Mouse (Mus musculus) embryonic facial prominence, embryonic 12.5 days (tissue): ENCODE results near the gene Synpo2. TPM values are rescaled to one million over a fixed set of nuclear protein-coding genes. Genes with fewer than 3 reads are reported as not detected.

Experiments used
- ATAC-seq: fragments of 200-750 bp; cut with Nextera tagmentation; 2 replicates; pipeline ENCODE4 v1.8.0; 2017; ENCODE audit not compliant: insufficient number of reproducible peaks, insufficient read depth, low FRiP score, low TSS enrichment
- H3K27ac ChIP-seq: fragments of 300-500 bp; sonication (generic); 2 replicates; pipeline ENCODE4 v1.5.1; 2016; ENCODE audit warnings: mild to moderate bottlenecking
- H3K27me3 ChIP-seq: fragments of 300-500 bp; sonication (generic); 2 replicates; pipeline ENCODE4 v1.6.1; 2016; ENCODE audit warnings: mild to moderate bottlenecking, moderate library complexity
- H3K36me3 ChIP-seq: fragments of 300-500 bp; sonication (generic); 2 replicates; pipeline ENCODE4 v1.6.1; 2016; ENCODE audit warnings: mild to moderate bottlenecking
- H3K4me1 ChIP-seq: fragments of 300-500 bp; sonication (generic); 2 replicates; pipeline ENCODE4 v1.6.1; 2016
- H3K4me2 ChIP-seq: fragments of 300-500 bp; sonication (generic); replicated peaks from 2 replicates; pipeline ENCODE4 v1.6.1; 2016; ENCODE audit warnings: mild to moderate bottlenecking, moderate library complexity
- H3K4me3 ChIP-seq: fragments of 300-500 bp; sonication (generic); 2 replicates; pipeline ENCODE4 v1.5.1; 2016; ENCODE audit warnings: mild to moderate bottlenecking
- H3K9ac ChIP-seq: fragments of 300-500 bp; sonication (generic); 2 replicates; pipeline ENCODE4 v1.6.1; 2016; ENCODE audit warnings: mild to moderate bottlenecking, moderate library complexity
- H3K9me3 ChIP-seq: fragments of 300-500 bp; sonication (generic); 2 replicates; pipeline ENCODE4 v1.6.1; 2016; ENCODE audit warnings: mild to moderate bottlenecking, moderate library complexity
- WGBS: fragments of 180-500 bp; shearing (Covaris S2); methylation state at CpG from one replicate; pipeline ENCODE4 v1.1.7; 2016; 5-methylcytosine and 5-hydroxymethylcytosine counted together
- polyA plus RNA-seq: library from polyadenylated mRNA; unstranded; fragments of >200 nt; fragmentation: Nextera tagmentation; extraction: Ambion mirVana; gene quantifications from 2 replicates; pipeline ENCODE4 v1.2.1, GENCODE M21; 2016

The Synpo2 gene
- polyA plus RNA-seq, 1 experiment from 2014 or later, result 8.5 TPM

DNA sequence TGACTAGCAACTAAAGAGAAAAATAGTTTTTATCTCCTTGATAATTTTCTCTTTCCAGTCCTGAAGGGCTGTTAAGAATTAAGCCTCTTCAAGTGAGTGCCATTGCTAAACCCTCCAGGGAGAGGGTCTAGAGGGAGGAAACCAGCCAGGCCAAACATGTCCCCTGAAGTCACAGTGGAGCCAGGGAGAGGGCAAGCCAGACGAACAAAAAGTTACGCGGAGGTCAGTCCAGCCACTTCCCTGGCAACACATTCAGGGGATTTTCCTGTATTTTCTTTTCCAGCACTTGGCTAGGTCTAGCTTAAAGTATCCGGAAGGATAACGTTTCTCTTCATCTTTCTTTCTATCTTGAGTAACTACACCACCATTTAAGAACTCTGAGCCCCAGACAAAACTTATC lies 8.4 kb upstream of the Synpo2 start:
- Histone ChIP-seq H3K9me3 (no peaks in the 10 kb centered on the region), H3K4me2 (no peak overlapping the region), H3K36me3 (no peaks in the 10 kb centered on the region), H3K27ac (no peak overlapping the region), H3K4me1 (peaks cover 13% of the 10 kb centered on the region), H3K9ac (no peak overlapping the region), H3K27me3 (no peaks in the 10 kb centered on the region), H3K4me3 (no peak overlapping the region)
- 17% methylated on average over 5 of the region's 5 CpGs for WGBS
- ATAC-seq, result no peak

DNA sequence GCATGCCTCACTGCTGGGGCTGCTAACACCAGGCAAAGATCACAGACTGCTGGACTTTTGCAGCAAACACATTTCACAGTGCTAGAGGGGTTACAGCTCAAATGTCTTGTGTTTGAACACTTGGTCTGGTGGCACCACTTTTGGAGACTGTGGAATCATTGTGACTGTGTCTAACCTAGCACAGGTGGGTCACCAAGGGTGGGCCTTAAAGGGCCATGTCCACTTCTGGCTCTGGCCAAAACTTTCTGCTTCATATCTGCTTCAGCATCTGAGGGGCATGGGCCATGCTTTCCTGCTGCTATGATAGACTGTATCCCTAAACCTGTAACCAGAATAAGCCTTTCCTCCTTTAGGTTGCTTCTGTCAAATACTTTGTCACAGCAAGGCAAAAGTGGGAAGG lies 1.5 kb upstream of the Synpo2 start:
- H3K27ac ChIP-seq, result no peak overlapping the region
- no peak overlapping the region for H3K4me3 ChIP-seq
- peaks cover 15% of the 10 kb centered on the region for H3K4me1 ChIP-seq
- no peak overlapping the region for H3K9ac ChIP-seq
- H3K4me2 ChIP-seq, result 0 out of 2 replicates have a peak overlapping the region, but pooled peaks have one; percentile 1
- H3K27me3 ChIP-seq, result peaks cover 4% of the 10 kb centered on the region; the same call in 1 of the 2 replicates
- H3K9me3 ChIP-seq, result no peaks in the 10 kb centered on the region
- no peak for ATAC-seq
- H3K36me3 ChIP-seq, result no peaks in the 10 kb centered on the region

DNA sequence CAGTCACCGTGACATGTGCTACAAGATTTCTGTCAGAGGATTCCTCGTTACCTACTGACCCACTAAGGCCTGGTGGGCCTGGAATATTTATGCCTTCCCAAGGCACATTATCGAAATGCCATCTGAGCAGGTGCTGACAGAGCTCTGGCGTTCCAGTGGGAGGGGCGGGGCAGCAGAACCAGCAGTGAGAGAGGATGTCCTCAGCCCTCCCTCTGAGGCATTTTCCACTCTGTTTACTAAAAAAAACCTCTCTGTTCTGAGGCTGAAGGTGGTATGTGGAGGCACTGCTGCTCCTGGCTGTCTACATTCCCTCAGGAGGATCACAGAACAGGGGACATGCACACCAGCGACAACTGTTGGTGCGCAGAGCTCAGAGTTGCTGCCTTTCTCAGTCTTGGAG lies 1.1 kb upstream of the Synpo2 start:
- ATAC-seq, result no peak; the same call in 1 of the 2 replicates
- peaks cover 15% of the 10 kb centered on the region for H3K4me1 ChIP-seq
- no peaks in the 10 kb centered on the region for H3K9me3 ChIP-seq
- H3K4me3 ChIP-seq, result no peak overlapping the region
- H3K4me2 ChIP-seq, result 0 out of 2 replicates have a peak overlapping the region, but pooled peaks have one; percentile 1
- H3K9ac ChIP-seq, result no peak overlapping the region
- H3K36me3 ChIP-seq, result no peaks in the 10 kb centered on the region
- peaks cover 4% of the 10 kb centered on the region; the same call in 1 of the 2 replicates for H3K27me3 ChIP-seq
- WGBS, result 18% methylated on average over 7 of the region's 7 CpGs
- no peak overlapping the region for H3K27ac ChIP-seq

DNA sequence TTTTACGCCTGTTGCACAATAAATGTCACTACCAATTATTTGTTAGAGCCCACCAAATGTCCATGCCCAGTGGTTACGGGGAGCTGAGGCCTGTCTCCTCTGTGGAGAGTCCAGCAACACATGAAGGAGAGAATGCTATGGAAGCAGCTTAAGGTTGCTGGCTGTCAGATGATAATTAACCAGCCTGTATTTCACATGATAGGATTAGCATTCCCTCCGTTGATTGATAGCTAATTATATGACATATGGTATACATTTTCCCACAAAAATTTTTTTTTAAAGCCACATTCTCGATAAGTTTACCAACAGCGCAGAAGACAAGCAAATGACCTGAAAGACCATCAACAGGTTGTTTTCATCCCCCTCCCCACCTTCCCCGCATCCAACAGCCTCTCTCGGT lies 454 bp downstream of the Synpo2 start:
- peaks cover 4% of the 10 kb centered on the region; the same call in 1 of the 2 replicates for H3K27me3 ChIP-seq
- WGBS, result 7% methylated on average over 7 of the region's 7 CpGs
- peak overlapping the region; percentile 74 for H3K4me2 ChIP-seq
- peak overlapping the region; percentile 53 for H3K4me3 ChIP-seq
- no peak for ATAC-seq
- no peaks in the 10 kb centered on the region for H3K9me3 ChIP-seq
- H3K36me3 ChIP-seq, result no peaks in the 10 kb centered on the region
- H3K4me1 ChIP-seq, result peaks cover 15% of the 10 kb centered on the region
- H3K27ac ChIP-seq, result no peak overlapping the region
- peak overlapping the region; percentile 62 for H3K9ac ChIP-seq

DNA sequence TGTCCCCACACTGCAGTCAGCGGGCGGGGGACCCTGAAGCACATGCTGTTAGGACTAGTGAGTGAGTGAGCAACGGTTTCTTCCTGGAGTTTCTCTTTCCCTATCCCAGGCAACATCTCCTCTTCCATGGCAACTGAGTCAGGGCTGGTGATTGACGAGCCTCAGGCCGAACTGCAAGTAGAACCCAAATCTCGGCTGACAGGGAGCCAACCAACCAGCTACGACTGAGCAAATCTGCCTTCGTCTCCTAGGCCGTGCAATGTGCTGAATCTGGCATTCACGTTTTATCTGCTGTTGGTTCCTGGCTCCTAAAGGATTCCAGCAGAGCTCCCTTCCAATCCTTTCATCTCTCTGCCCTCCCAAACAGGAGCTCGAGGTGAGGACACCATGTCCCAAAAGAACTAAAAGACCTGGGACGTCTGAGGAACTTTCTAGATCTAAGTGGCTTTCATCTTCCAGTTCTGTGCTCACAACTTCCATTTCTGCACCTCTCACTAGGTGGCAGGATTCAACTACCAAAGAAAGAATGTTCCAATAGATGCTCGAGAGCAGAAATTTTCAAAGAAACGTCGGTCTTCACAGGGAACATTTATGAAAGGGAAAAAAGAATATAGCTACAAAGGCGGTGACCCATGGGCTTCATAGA lies 1.6 kb downstream of the Synpo2 start:
- Histone ChIP-seq H3K9me3 (no peaks in the 10 kb centered on the region), H3K36me3 (no peaks in the 10 kb centered on the region), H3K27me3 (peaks cover 4% of the 10 kb centered on the region; the same call in 1 of the 2 replicates), H3K27ac (no peak overlapping the region), H3K9ac (no peak overlapping the region), H3K4me3 (no peak overlapping the region), H3K4me2 (peak overlapping the region; percentile 25), H3K4me1 (peaks cover 15% of the 10 kb centered on the region)
- 44% methylated on average over 16 of the region's 16 CpGs for WGBS
- ATAC-seq, result no peak

DNA sequence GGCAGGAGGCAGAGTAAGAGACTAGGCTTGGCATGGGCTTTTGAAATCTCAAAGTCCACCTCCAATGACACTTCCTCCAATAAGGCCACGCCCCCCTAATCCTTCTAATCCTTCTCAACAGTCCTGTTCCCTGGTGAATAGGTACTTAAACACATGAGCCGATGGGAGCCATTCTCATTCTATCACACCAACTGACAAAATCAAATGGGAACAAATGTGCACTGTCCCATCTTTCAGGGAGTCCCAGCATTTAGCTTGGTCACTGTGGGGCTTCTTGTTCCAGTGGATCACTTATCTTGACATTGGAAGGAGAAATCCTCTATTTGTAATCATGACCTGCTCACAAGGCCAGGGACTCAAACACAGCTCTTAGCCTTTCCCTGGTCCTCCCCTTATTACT lies 4.3 kb downstream of the Synpo2 start:
- H3K4me2 ChIP-seq, result no peak overlapping the region
- peaks cover 7% of the 10 kb centered on the region for H3K4me1 ChIP-seq
- H3K9me3 ChIP-seq, result no peaks in the 10 kb centered on the region
- WGBS, result 79% methylated on average over 2 of the region's 2 CpGs
- no peak overlapping the region for H3K4me3 ChIP-seq
- no peaks in the 10 kb centered on the region for H3K36me3 ChIP-seq
- ATAC-seq, result no peak
- no peaks in the 10 kb centered on the region for H3K27me3 ChIP-seq
- no peak overlapping the region for H3K9ac ChIP-seq
- no peak overlapping the region for H3K27ac ChIP-seq

DNA sequence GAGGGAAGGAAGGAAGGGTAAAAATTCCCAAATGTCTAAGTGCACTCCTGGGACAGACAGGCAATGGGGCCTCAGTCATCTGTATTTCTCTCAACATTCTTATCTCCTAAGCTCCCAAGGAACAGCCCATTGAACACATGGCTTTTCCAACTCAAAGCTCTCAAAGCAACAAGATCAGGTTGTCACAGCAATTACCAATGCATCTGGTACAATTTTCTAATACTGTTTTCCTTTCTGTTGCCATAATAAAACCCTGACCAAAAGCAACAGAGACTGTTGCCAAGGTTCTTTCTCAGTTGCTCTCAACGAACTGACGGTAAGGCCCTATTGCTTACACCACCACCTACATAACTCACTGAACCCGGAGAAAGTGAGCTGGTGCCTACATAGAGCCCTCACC lies 8.7 kb downstream of the Synpo2 start:
- Histone ChIP-seq H3K9ac (no peak overlapping the region), H3K4me2 (no peak overlapping the region), H3K27ac (no peak overlapping the region), H3K9me3 (no peaks in the 10 kb centered on the region), H3K27me3 (no peaks in the 10 kb centered on the region), H3K4me3 (no peak overlapping the region), H3K4me1 (no peaks in the 10 kb centered on the region), H3K36me3 (no peaks in the 10 kb centered on the region)
- WGBS, result 90% methylated on average over 3 of the region's 3 CpGs
- ATAC-seq, result no peak

DNA sequence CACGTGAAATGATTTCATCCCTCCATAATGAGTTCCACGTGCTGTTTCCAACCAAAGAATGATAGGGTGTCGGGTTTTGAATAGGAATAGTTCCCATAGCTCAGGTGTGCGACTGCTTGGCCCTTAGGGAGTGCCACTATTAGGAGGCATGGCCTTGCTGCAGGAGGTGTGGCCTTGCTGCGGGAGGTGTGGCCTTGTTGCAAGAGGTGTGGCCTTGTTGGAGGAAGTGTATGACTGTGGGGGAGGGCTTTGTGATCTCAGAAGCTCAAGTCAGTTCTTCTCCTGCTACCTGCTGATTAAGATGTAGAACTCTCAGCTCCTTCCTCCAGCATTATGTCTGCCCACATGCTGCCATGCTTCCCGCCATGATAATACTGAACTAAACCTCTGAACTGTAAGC lies 17.3 kb downstream of the Synpo2 start:
- no peaks in the 10 kb centered on the region for H3K27me3 ChIP-seq
- no peak overlapping the region for H3K9ac ChIP-seq
- H3K36me3 ChIP-seq, result no peaks in the 10 kb centered on the region
- H3K27ac ChIP-seq, result no peak overlapping the region
- 45% methylated on average over 6 of the region's 6 CpGs for WGBS
- H3K4me2 ChIP-seq, result no peak overlapping the region
- ATAC-seq, result no peak
- no peak overlapping the region for H3K4me3 ChIP-seq
- H3K9me3 ChIP-seq, result no peaks in the 10 kb centered on the region
- no peaks in the 10 kb centered on the region for H3K4me1 ChIP-seq

DNA sequence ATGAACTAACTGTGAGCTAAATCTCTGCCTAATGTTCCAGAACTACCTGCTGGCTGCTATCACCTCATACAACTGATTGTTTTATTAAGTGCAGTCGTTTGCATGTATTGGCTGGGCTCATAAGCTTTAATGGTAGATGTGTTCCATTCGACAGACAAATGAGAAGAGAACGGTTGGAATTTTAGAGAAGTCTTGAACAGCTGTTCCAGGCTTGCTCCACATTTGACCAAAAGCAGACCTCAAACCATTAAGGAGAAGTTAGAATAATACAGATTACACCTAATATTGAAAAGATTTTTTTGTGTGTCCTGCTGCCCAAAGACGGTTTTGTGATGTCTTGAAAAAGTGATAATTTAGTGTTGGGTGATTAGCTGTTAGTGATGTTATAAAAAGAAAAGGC lies 27.1 kb downstream of the Synpo2 start:
- Histone ChIP-seq H3K9ac (no peak overlapping the region), H3K27me3 (no peaks in the 10 kb centered on the region), H3K27ac (no peak overlapping the region), H3K4me3 (no peak overlapping the region), H3K9me3 (no peaks in the 10 kb centered on the region), H3K36me3 (no peaks in the 10 kb centered on the region), H3K4me2 (no peak overlapping the region), H3K4me1 (peaks cover 7% of the 10 kb centered on the region; the same call in 1 of the 2 replicates)
- ATAC-seq, result no peak
- WGBS, result 74% methylated on average over 4 of the region's 4 CpGs

DNA sequence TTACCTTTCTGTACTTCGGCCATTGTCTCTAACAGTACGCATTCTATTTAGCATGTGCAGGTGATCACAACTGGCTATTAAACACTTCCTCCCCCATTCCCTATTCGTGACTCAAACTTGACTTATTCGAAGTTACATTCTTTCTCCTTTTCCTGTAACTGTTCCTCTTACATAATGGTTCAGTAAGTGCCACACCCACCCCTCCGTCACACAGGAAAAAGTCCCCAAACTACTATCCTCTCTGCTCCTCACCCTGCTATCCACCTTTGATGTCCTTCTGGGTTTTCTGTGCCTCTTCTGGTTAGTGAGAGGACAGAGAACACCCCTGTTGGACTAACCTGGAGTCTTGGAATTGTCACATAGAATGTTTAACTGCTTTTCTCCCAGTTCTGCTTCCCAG lies 28.6 kb downstream of the Synpo2 start:
- H3K4me2 ChIP-seq, result no peak overlapping the region
- 73% methylated on average over 5 of the region's 5 CpGs for WGBS
- no peak for ATAC-seq

DNA sequence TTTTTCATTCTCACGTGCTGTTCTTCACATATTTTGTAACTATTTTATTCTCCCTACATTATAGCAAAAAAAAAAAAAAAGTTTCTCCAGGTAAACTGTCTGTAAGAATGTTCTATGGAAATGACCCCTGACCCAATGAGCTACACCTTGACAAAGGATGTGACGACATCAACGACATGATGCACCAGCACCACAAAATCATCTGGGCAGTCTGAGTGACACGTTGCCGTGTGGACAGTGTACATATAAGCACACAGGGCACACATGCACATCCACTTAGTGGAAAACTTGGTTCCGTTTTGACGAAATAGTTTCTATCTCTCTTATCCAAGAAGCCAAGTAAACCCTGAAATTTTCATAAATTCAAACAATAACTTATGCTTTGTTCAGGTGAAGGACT lies 30.5 kb downstream of the Synpo2 start:
- Histone ChIP-seq H3K4me3 (no peak overlapping the region), H3K27ac (peak overlapping the region; percentile 30; the same call in 1 of the 2 replicates), H3K36me3 (no peaks in the 10 kb centered on the region), H3K9me3 (no peaks in the 10 kb centered on the region), H3K27me3 (no peaks in the 10 kb centered on the region), H3K4me1 (peaks cover 7% of the 10 kb centered on the region; the same call in 1 of the 2 replicates), H3K4me2 (no peak overlapping the region), H3K9ac (no peak overlapping the region)
- no peak for ATAC-seq
- 85% methylated on average over 7 of the region's 7 CpGs for WGBS

More for the DNA sequence above, 28.6 kb downstream of the Synpo2 start:
- peaks cover 7% of the 10 kb centered on the region; the same call in 1 of the 2 replicates for H3K4me1 ChIP-seq
- no peaks in the 10 kb centered on the region for H3K27me3 ChIP-seq
- no peak overlapping the region for H3K4me3 ChIP-seq
- H3K9ac ChIP-seq, result no peak overlapping the region
- H3K36me3 ChIP-seq, result no peaks in the 10 kb centered on the region
- no peaks in the 10 kb centered on the region for H3K9me3 ChIP-seq
- H3K27ac ChIP-seq, result no peak overlapping the region

DNA sequence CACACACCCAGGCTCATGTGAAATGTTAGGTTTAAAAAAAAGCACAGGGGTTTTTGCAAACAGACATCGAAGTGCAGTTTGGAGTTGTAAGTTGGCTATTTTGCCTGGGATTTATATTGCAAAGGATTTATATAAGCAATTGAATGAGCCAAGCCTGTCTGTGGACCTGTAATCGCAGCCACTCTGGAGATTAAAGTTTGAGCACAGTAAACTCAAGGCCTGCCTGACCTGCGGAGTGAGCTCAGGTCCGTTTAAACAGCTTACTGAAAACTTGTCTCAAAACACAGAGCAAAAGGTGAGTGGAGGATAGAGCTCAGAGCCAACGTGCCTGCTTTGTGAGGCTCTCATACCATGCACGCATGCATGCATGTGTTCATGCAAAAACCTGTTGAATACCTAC lies 30.9 kb downstream of the Synpo2 start:
- H3K4me3 ChIP-seq, result no peak overlapping the region
- H3K4me1 ChIP-seq, result peaks cover 7% of the 10 kb centered on the region; the same call in 1 of the 2 replicates
- H3K9ac ChIP-seq, result no peak overlapping the region
- H3K27me3 ChIP-seq, result no peaks in the 10 kb centered on the region
- WGBS, result 55% methylated on average over 6 of the region's 6 CpGs
- no peaks in the 10 kb centered on the region for H3K9me3 ChIP-seq
- H3K27ac ChIP-seq, result peak overlapping the region; percentile 66
- H3K36me3 ChIP-seq, result no peaks in the 10 kb centered on the region
- peak; percentile 56; the same call in 1 of the 2 replicates for ATAC-seq
- H3K4me2 ChIP-seq, result no peak overlapping the region
